Mouse (Mus musculus): ENCODE data around the gene Pmm1. TPM values are rescaled to one million over a fixed set of nuclear protein-coding genes. Genes with fewer than 3 reads are reported as not detected.

The Pmm1 gene
- total and polyA plus RNA-seq, 3 experiments, result 51.8 to 140 (median 128) TPM

GRCm38 (mm10) chr15:81935869-81936637, 24.7 kb downstream of the Pmm1 start:
- H3K4me3 ChIP-seq (replicated peaks in 1 of 3; ENCODE audit: low read depth in 2 of 3, low read length in 2 of 3, poor library complexity in 1 of 3), result no peak overlapping the region
- H3K9ac ChIP-seq (ENCODE audit: insufficient read depth, low read depth), result no peak overlapping the region
- H3K27me3 ChIP-seq (replicated peaks), result no peaks in the 10 kb centered on the region
- no peaks in the 10 kb centered on the region for H3K79me2 ChIP-seq (replicated peaks; ENCODE audit: control insufficient read depth, extremely low read depth, insufficient read depth, poor library complexity, severe bottlenecking)
- dilution Hi-C loops (cut with MboI; ENCODE audit: extremely low pct_ligation_motif_present, extremely low pct_unique_long_range_greater_than_20kb, low sequenced_read_pairs) (no loop called here), in situ Hi-C loops (cut with MboI; ENCODE audit: low pct_ligation_motif_present, low pct_unique_long_range_greater_than_20kb, low sequenced_read_pairs) (no loop called here)
- TF ChIP-seq KAT2A (IDR thresholded peaks at IDR 0.05; ENCODE audit: insufficient replicate concordance, low read length) (no peak), USF2 (conservative IDR thresholded peaks at IDR 0.05; ENCODE audit: low read depth, low read length) (no peak)
- H3K4me2 ChIP-seq (ENCODE audit: insufficient read depth, low read depth, poor library complexity, severe bottlenecking), result no peak overlapping the region
- H3K9me3 ChIP-seq (replicated peaks; ENCODE audit: low read length), result no peaks in the 10 kb centered on the region
- H3K27ac ChIP-seq (ENCODE audit: insufficient read depth, low read depth), result no peak overlapping the region
- peaks cover 20 to 58% of the 10 kb centered on the region in 2 experiments for H3K4me1 ChIP-seq (ENCODE audit: control insufficient read depth in 1 of 2, insufficient read depth in 2 of 2)
- no peak for DNase-seq (ENCODE audit: extremely low read depth)
- no peaks in the 10 kb centered on the region for H3K36me3 ChIP-seq (replicated peaks in 1 of 2; ENCODE audit: control insufficient read depth in 1 of 2, insufficient read depth in 1 of 2, low read length in 1 of 2)

GRCm38 (mm10) chr15:81933986-81934385, 26.7 kb downstream of the Pmm1 start:
- in situ Hi-C loops (cut with MboI; ENCODE audit: low pct_ligation_motif_present, low pct_unique_long_range_greater_than_20kb, low sequenced_read_pairs) (no loop called here), dilution Hi-C loops (cut with MboI; ENCODE audit: extremely low pct_ligation_motif_present, extremely low pct_unique_long_range_greater_than_20kb, low sequenced_read_pairs) (no loop called here)
- Histone ChIP-seq H3K9me3 (replicated peaks; ENCODE audit: low read length) (no peaks in the 10 kb centered on the region), H3K4me2 (ENCODE audit: insufficient read depth, low read depth, poor library complexity, severe bottlenecking) (no peak overlapping the region), H3K9ac (ENCODE audit: insufficient read depth, low read depth) (no peak overlapping the region), H3K4me1 (ENCODE audit: control insufficient read depth in 1 of 2, insufficient read depth in 2 of 2) (peaks cover 19 to 52% of the 10 kb centered on the region in 2 experiments), H3K4me3 (replicated peaks in 1 of 3; ENCODE audit: low read depth in 2 of 3, low read length in 2 of 3, poor library complexity in 1 of 3) (no peak overlapping the region), H3K27me3 (replicated peaks) (no peaks in the 10 kb centered on the region), H3K36me3 (replicated peaks in 1 of 2; ENCODE audit: control insufficient read depth in 1 of 2, insufficient read depth in 1 of 2, low read length in 1 of 2) (no peaks in the 10 kb centered on the region), H3K79me2 (replicated peaks; ENCODE audit: control insufficient read depth, extremely low read depth, insufficient read depth, poor library complexity, severe bottlenecking) (no peaks in the 10 kb centered on the region), H3K27ac (ENCODE audit: insufficient read depth, low read depth) (peak overlapping the region; percentile 47; the same call in 1 of the 2 replicates)
- TF ChIP-seq CHD2 (IDR thresholded peaks at IDR 0.05; ENCODE audit: low read length) (no peak), TBP (conservative IDR thresholded peaks at IDR 0.05; ENCODE audit: low read depth, low read length) (0 out of 2 replicates have a peak, but pooled peaks have one; percentile 29), IRF4 (IDR thresholded peaks at IDR 0.05; ENCODE audit: low read depth, low read length) (peak; percentile 92), MEF2A (IDR thresholded peaks at IDR 0.05; ENCODE audit: borderline replicate concordance, low read depth, low read length) (0 out of 2 replicates have a peak, but pooled peaks have one; percentile 19), EP300 (IDR thresholded peaks at IDR 0.05; ENCODE audit: low read length) (peak; percentile 90), PAX5 (IDR thresholded peaks at IDR 0.05; ENCODE audit: low read length) (no peak), JUN (IDR thresholded peaks at IDR 0.05; ENCODE audit: insufficient read depth, low read depth, low read length) (peak; percentile 46; the same call in 1 of the 2 replicates), MYC (IDR thresholded peaks at IDR 0.05; ENCODE audit: low read depth, low read length) (peak; percentile 49; the same call in 1 of the 2 replicates), SIN3A (IDR thresholded peaks at IDR 0.05; ENCODE audit: low read length) (0 out of 2 replicates have a peak, but pooled peaks have one; percentile 27), BHLHE40 (IDR thresholded peaks at IDR 0.05; ENCODE audit: low read depth, low read length) (0 out of 2 replicates have a peak, but pooled peaks have one; percentile 24)
- DNase-seq (ENCODE audit: extremely low read depth), result peak; percentile 68
